Mouse (Mus musculus): Measurements from ENCODE around the gene Eif4a2. TPM values are rescaled to one million over a fixed set of nuclear protein-coding genes. Genes with fewer than 3 reads are reported as not detected.

The Eif4a2 gene
- total and polyA plus RNA-seq, 2 experiments from 2014 or later, result 97.3 to 270 TPM

DNA sequence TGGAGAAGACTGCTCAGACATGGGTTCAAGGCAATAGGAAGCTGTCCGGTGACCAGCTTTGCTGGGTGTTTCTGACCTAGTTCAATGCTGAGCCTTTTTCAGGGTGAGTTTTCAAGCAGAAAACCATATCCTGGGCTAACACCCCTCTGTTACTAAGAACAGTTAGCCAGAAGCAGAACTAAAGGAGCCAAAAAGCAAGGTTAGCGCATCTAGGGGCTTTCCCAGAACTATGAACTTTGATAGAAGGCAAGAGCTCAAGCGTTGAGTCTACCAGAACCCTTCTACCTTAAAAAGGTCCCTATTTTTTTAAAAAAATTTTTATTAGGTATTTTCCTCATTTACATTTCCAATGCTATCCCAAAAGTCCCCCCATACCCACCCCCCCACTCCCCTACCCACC is 33.7 kb downstream of the Eif4a2 start:
- no peak for TF ChIP-seq EP300 (IDR thresholded peaks at IDR 0.05; ENCODE audit: low read depth)
- TF ChIP-seq CTCF (IDR thresholded peaks at IDR 0.05; ENCODE audit: low read depth), result no peak
- 0 out of 2 replicates have a peak, but pooled peaks cover 4% of the 10 kb centered on the region for H3K4me1 ChIP-seq (ENCODE audit: control insufficient read depth, insufficient read depth)
- no peak overlapping the region for H3K4me3 ChIP-seq (ENCODE audit: low read depth, low read length)
- no peak overlapping the region for H3K4me2 ChIP-seq (ENCODE audit: low read depth, low read length)
- 93% methylated on average over 3 of the region's 3 CpGs for WGBS
- no peaks in the 10 kb centered on the region for H3K9me3 ChIP-seq (replicated peaks; ENCODE audit: control insufficient read depth, low read length)
- DNase-seq (ENCODE audit: low spot score), result no peak
- no peaks in the 10 kb centered on the region for H3K27me3 ChIP-seq (ENCODE audit: control insufficient read depth, insufficient read depth, low read length)
- ATAC-seq (ENCODE audit: insufficient read depth, low read depth), result no peak
- no peaks in the 10 kb centered on the region for H3K36me3 ChIP-seq (replicated peaks; ENCODE audit: control insufficient read depth, insufficient read depth, low read length)
- H3K9ac ChIP-seq (replicated peaks; ENCODE audit: low read depth, low read length), result no peak overlapping the region
- no peak overlapping the region for H3K27ac ChIP-seq (ENCODE audit: low read depth)

DNA sequence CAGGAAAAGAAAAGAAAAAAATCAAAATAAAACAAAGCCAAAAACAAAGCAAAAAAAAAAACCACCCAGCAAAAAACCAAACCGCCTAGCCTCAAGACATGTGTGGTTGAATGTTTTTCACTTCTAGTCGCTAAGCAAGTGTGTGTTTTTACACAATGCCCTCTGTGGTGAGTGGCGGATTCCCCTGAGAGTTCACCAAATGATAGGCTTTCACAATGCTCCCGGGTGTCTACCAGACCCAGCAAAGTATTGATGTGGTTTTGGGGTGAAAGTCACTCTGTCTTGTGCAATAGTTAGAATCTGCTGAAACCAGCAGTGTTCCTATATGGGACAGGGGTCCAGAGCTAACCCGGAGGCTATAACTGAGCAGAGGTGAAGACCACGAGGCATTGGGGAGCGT is 37.1 kb downstream of the Eif4a2 start:
- ATAC-seq (ENCODE audit: insufficient read depth, low read depth), result no peak
- Histone ChIP-seq H3K4me3 (ENCODE audit: low read depth, low read length) (no peak overlapping the region), H3K9me3 (replicated peaks; ENCODE audit: control insufficient read depth, low read length) (no peaks in the 10 kb centered on the region), H3K27ac (ENCODE audit: low read depth) (no peak overlapping the region), H3K27me3 (ENCODE audit: control insufficient read depth, insufficient read depth, low read length) (no peaks in the 10 kb centered on the region), H3K36me3 (replicated peaks; ENCODE audit: control insufficient read depth, insufficient read depth, low read length) (no peaks in the 10 kb centered on the region), H3K4me1 (ENCODE audit: control insufficient read depth, insufficient read depth) (0 out of 2 replicates have a peak, but pooled peaks cover 4% of the 10 kb centered on the region), H3K9ac (replicated peaks; ENCODE audit: low read depth, low read length) (no peak overlapping the region), H3K4me2 (ENCODE audit: low read depth, low read length) (no peak overlapping the region)
- WGBS, result 84% methylated on average over 7 of the region's 7 CpGs
- no peak for DNase-seq (ENCODE audit: low spot score)
- TF ChIP-seq EP300 (IDR thresholded peaks at IDR 0.05; ENCODE audit: low read depth), result no peak
- TF ChIP-seq CTCF (IDR thresholded peaks at IDR 0.05; ENCODE audit: low read depth), result no peak

DNA sequence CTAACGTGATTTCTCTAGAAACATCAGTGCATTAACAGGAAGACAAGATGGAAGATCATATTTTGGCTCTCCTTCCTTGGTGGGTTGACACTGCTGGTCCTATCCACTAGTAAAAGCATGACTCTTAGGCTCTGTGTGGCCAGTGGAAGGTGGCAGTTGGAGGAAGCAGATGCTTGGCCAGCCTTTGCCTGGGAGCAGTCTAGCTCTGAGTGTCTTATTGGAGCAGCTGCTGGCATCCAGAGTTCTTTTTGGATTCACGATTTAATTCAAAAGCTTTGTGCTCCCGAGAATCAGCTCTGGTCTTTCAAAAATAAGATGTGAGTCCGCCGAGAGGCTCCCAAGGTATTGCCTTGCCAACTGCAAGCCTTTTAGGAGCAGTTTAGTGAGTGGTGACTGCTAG is 38.0 kb downstream of the Eif4a2 start:
- Histone ChIP-seq H3K4me3 (ENCODE audit: low read depth, low read length) (no peak overlapping the region), H3K9me3 (replicated peaks; ENCODE audit: control insufficient read depth, low read length) (no peaks in the 10 kb centered on the region), H3K36me3 (replicated peaks; ENCODE audit: control insufficient read depth, insufficient read depth, low read length) (no peaks in the 10 kb centered on the region), H3K27ac (ENCODE audit: low read depth) (no peak overlapping the region), H3K4me1 (ENCODE audit: control insufficient read depth, insufficient read depth) (0 out of 2 replicates have a peak, but pooled peaks cover 4% of the 10 kb centered on the region), H3K4me2 (ENCODE audit: low read depth, low read length) (no peak overlapping the region), H3K27me3 (ENCODE audit: control insufficient read depth, insufficient read depth, low read length) (no peaks in the 10 kb centered on the region), H3K9ac (replicated peaks; ENCODE audit: low read depth, low read length) (no peak overlapping the region)
- DNase-seq (ENCODE audit: low spot score) (no peak), ATAC-seq (ENCODE audit: insufficient read depth, low read depth) (no peak)
- 33% methylated on average over 5 of the region's 5 CpGs for WGBS
- no peak for TF ChIP-seq CTCF (IDR thresholded peaks at IDR 0.05; ENCODE audit: low read depth)
- TF ChIP-seq EP300 (IDR thresholded peaks at IDR 0.05; ENCODE audit: low read depth), result no peak

DNA sequence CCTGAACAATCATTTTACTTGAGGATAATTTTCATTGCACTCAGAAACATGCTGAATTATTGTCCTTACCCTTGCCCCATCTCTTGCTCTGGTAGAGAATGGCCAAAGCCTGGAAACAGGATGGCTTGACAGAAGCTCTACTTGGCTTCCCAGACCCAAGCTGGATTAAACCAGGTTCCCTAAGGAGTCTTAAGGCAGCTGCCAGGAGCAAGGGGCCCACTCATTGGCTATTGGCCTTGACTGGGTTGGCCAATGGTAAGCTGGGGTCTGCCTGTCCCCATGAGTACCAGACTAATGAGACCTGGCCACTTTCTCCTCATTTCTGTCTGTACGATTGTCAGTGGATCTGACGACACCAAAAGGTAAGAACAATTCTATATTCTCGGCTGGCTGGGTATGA is 39.0 kb downstream of the Eif4a2 start, which contains the start of gene Adipoq:
Gene Adipoq (plus strand): TSS at position 257 of the 400 bp plus-strand sequence.
- H3K9ac ChIP-seq (replicated peaks; ENCODE audit: low read depth, low read length), result no peak within 1 kb of the TSS
- H3K36me3 ChIP-seq (replicated peaks; ENCODE audit: control insufficient read depth, insufficient read depth, low read length), result no peaks in the 10 kb centered on the region
- no peak for ATAC-seq (ENCODE audit: insufficient read depth, low read depth)
- H3K9me3 ChIP-seq (replicated peaks; ENCODE audit: control insufficient read depth, low read length), result no peaks in the 10 kb centered on the region
- 0 out of 2 replicates have a peak, but pooled peaks cover 4% of the 10 kb centered on the region for H3K4me1 ChIP-seq (ENCODE audit: control insufficient read depth, insufficient read depth)
- H3K4me2 ChIP-seq (ENCODE audit: low read depth, low read length), result no peak within 1 kb of the TSS
- H3K4me3 ChIP-seq (ENCODE audit: low read depth, low read length), result no peak within 1 kb of the TSS
- no peak for DNase-seq (ENCODE audit: low spot score)
- H3K27me3 ChIP-seq (ENCODE audit: control insufficient read depth, insufficient read depth, low read length), result no peaks in the 10 kb centered on the region
- TF ChIP-seq CTCF (IDR thresholded peaks at IDR 0.05; ENCODE audit: low read depth) (no peak), EP300 (IDR thresholded peaks at IDR 0.05; ENCODE audit: low read depth) (no peak)
- WGBS, result 81% methylated on average over 3 of the region's 3 CpGs
- H3K27ac ChIP-seq (ENCODE audit: low read depth), result no peak within 1 kb of the TSS

DNA sequence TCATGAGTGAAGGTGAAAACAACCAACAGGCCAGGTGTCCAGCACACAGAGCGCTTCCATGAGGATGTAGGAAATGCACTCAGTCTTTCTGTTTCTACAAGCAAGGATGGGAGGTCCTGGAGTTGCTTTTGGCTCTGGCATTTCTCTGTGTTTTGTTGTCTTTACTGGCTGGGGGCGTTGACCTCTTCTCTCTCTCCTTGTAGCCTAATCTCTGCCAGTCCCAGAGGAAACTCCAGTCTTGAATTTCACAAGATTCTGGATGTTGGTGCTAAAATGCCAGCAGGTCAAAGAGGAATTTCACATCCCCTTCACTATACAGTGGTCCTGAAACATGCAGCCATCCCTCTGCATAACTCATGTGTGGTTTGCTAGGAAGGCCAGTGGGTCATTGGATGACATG is 41.7 kb downstream of the Eif4a2 start:
- Histone ChIP-seq H3K4me2 (ENCODE audit: low read depth, low read length) (no peak overlapping the region), H3K9ac (replicated peaks; ENCODE audit: low read depth, low read length) (no peak overlapping the region), H3K36me3 (replicated peaks; ENCODE audit: control insufficient read depth, insufficient read depth, low read length) (no peaks in the 10 kb centered on the region), H3K4me3 (ENCODE audit: low read depth, low read length) (no peak overlapping the region), H3K27ac (ENCODE audit: low read depth) (no peak overlapping the region), H3K9me3 (replicated peaks; ENCODE audit: control insufficient read depth, low read length) (no peaks in the 10 kb centered on the region), H3K27me3 (ENCODE audit: control insufficient read depth, insufficient read depth, low read length) (no peaks in the 10 kb centered on the region), H3K4me1 (ENCODE audit: control insufficient read depth, insufficient read depth) (0 out of 2 replicates have a peak, but pooled peaks cover 4% of the 10 kb centered on the region)
- 60% methylated on average over 2 of the region's 2 CpGs for WGBS
- no peak for ATAC-seq (ENCODE audit: insufficient read depth, low read depth)
- no peak for DNase-seq (ENCODE audit: low spot score)
- TF ChIP-seq CTCF (IDR thresholded peaks at IDR 0.05; ENCODE audit: low read depth) (no peak), EP300 (IDR thresholded peaks at IDR 0.05; ENCODE audit: low read depth) (no peak)

DNA sequence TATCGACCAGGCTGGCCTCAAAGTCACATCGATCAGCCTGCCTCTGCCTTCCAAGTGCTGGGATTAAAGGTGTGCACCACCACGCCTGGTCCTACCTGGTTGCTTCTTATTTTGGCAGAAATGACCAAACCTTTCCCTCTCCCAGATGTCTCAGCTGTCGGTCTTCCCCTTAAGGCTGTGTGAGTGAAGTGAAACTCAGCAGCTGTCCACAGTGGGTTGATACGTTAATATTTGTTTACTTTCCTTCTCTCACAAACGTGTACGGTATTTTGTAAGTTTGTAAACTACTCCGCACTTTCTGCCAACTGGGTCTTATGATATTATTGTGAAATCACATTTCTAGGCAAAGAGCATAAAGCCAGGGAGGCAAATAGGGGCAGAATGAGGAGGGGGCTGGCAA is 42.2 kb downstream of the Eif4a2 start:
- H3K9me3 ChIP-seq (replicated peaks; ENCODE audit: control insufficient read depth, low read length), result no peaks in the 10 kb centered on the region
- H3K36me3 ChIP-seq (replicated peaks; ENCODE audit: control insufficient read depth, insufficient read depth, low read length), result no peaks in the 10 kb centered on the region
- no peak overlapping the region for H3K9ac ChIP-seq (replicated peaks; ENCODE audit: low read depth, low read length)
- TF ChIP-seq EP300 (IDR thresholded peaks at IDR 0.05; ENCODE audit: low read depth), result no peak
- no peak for TF ChIP-seq CTCF (IDR thresholded peaks at IDR 0.05; ENCODE audit: low read depth)
- 78% methylated on average over 8 of the region's 8 CpGs for WGBS
- ATAC-seq (ENCODE audit: insufficient read depth, low read depth), result no peak
- H3K4me1 ChIP-seq (ENCODE audit: control insufficient read depth, insufficient read depth), result 0 out of 2 replicates have a peak, but pooled peaks cover 4% of the 10 kb centered on the region
- H3K27me3 ChIP-seq (ENCODE audit: control insufficient read depth, insufficient read depth, low read length), result no peaks in the 10 kb centered on the region
- no peak overlapping the region for H3K4me2 ChIP-seq (ENCODE audit: low read depth, low read length)
- no peak for DNase-seq (ENCODE audit: low spot score)
- no peak overlapping the region for H3K27ac ChIP-seq (ENCODE audit: low read depth)
- no peak overlapping the region for H3K4me3 ChIP-seq (ENCODE audit: low read depth, low read length)

Data from heart, postnatal 0 days (tissue).